Mouse (Mus musculus): Measurements from ENCODE around the gene Selenbp1. TPM values are rescaled to one million over a fixed set of nuclear protein-coding genes. Genes with fewer than 3 reads are reported as not detected.
A peak's percentile ranks its signal among the peaks of the same experiment; 100 is the strongest.
"Not testable (repeated sequence)": the region's sequence is repeated elsewhere in the genome, so short reads cannot be mapped to it uniquely, and the experiment has no call there.

The Selenbp1 gene
- total RNA-seq, 2 experiments from 2014 or later = 4.8 to 5.2 TPM

DNA sequence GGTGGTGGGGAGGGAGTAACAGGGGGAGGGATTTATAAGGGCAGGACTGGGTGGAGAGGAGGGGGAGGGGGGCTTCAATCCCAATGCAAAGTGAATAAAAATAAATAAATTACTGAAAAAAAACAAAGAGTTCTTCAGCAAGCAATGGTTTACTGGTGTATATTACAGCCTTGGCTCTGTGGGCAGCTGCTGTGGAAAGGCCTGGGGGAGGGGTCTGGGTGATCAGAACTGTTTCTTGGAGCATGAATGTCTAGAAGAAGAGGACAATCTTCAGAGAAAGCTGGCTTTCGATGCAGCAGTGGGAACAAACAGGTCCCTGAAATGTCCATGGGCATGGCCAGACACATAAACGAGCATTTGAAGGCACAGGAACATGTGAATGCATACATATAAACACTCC lies 577 bp upstream of the Selenbp1 start:
- DNase-seq (ENCODE audit: low spot score in 2 of 2) = not testable (repeated sequence)

DNA sequence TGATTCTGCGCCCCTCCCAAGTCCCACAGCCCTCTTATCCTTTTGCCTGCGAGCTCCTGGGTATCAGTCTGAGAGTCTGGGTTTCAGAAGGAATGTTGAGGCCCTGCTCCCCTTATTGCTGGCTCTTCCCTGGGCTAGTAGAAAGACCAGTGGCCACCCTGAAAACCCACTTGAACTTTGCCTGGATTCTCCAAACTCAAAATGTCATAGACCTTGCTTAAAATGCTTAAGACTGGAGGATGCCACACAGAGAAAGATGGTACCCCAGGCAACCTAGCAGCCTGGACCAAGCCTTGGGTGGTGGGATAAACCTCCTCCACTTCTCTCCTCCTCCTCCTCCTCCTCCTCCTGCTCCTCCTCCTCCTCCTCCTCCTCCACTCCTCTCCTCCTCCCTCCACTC lies 748 bp downstream of the Selenbp1 start:
- not testable (repeated sequence) for DNase-seq (ENCODE audit: low spot score in 2 of 2)

DNA sequence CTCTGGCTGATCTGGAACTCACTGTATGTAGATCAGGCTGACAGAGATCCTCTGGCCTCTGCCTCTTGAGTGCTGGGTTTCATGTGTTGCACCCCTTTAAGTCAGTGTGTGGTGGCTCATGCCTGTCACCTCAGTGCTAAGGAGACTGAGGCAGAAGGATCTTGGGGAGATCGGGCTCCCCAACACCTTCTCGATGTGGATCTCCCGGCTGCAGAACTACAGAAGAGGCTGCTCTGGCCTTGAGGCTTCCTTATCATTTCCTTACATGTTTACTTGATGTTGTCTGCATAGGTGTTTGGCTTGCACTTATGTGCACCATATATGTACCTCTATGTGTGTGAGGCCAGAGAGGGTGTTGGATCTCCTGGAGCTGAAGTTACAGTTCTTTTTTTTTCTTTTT lies 1.7 kb downstream of the Selenbp1 start:
- not testable (repeated sequence) for DNase-seq (ENCODE audit: low spot score in 2 of 2)

DNA sequence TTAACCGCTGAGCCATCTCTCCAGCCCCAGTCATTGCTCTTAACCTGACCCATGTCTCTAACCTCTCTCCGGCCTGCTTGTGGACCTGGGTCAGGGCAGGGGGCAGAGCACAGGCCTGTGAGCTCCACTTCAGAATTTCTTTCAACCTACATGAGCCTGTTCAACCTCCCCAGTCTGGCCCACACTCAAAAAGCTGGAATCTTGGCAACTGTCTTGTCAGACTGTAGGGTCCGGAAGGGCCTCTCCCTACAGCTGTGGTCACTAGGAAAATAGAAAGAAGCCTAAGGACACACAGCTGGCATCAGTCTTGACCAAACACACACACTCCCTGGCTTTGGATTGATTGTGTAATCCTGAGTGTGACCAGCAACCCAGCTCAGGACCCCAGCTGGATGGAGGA lies 2.5 kb downstream of the Selenbp1 start:
- DNase-seq (ENCODE audit: low spot score in 2 of 2) = not testable (repeated sequence)

DNA sequence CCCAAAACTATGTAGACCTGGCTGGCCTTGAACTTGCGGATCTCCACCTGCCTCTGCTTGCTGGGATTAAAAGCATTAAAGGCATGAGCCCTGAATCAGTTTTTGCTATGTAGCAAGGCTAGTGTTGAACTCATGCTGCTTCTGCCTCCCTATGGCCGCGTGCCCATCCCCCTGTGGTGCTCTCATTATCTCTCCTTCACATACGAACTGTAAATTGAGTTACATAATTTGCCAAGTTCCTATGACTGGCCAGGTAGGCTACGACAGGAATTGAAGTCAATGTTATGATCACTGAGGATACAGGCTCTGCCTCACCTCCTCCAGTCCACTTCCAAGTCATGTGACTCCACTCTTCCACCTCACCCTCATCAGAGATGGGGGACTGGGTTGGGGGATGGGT lies 3.3 kb downstream of the Selenbp1 start:
- DNase-seq (ENCODE audit: low spot score in 2 of 2) = not testable (repeated sequence)

DNA sequence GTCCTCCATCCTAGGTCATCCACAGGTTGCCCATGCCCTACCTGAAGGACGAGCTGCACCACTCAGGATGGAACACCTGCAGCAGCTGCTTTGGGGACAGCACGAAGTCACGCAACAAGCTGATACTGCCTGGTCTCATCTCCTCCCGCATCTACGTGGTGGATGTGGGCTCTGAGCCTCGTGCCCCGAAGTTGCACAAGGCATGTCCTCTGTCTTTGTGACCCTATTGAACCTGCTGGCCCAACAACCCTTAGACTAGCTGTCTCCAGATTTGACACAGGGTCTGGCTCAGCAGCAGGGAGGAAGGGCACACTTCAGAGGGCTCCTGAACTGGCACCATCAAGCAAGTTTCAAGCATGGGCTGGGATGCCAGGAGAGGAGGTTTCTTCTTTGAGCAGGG lies 4.3 kb downstream of the Selenbp1 start:
- DNase-seq (ENCODE audit: low spot score in 2 of 2) = not testable (repeated sequence)

DNA sequence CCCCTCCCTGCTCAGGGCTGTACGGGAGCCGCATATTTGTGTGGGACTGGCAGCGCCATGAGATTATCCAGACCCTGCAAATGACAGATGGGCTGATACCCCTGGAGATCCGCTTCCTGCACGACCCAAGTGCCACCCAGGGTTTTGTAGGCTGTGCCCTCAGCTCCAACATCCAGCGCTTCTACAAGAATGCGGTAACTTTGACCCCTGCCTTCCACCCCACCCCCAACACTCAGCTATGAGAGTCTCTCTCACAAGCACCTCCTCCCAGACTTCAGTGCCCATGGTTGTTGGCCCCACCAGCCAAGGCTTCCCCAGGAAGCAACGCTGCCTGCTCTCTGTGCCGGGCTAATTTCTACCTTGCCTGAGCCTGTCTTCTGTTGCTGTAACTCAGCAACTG lies 7.2 kb downstream of the Selenbp1 start:
- not testable (repeated sequence) for DNase-seq (ENCODE audit: low spot score in 2 of 2)

DNA sequence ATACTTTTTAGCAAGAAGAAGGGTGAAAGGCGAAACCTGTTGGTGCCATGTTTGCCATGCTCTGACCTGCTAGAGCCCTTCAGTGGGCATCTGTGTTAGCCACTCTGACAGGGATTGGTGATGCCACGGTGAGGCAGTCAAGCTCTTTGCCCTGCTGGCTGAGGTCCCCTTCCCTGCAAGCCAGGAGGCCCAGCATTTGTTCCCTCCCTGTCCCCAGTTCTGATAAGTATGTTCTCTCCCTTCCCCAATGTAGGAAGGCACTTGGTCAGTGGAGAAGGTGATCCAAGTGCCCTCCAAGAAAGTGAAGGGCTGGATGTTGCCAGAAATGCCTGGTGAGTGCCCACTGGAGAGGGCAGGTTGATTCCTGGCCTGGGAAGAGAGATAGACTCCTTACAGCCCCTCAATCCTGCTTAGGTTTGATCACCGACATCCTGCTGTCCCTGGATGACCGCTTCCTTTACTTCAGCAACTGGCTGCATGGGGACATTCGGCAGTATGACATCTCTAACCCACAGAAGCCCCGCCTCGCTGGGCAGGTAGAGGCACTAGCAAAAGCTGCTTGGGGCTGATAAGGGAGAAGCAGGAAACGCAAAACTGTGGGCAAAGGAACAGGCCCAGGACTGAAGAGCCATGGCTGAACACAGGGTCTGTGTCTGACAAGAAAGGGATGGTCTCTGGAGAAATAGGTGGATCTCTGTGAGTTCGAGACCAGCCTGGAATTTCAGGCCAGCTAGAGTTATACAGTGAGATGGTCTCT lies 9.5 kb downstream of the Selenbp1 start:
- DNase-seq (ENCODE audit: low spot score in 2 of 2) = not testable (repeated sequence)

DNA sequence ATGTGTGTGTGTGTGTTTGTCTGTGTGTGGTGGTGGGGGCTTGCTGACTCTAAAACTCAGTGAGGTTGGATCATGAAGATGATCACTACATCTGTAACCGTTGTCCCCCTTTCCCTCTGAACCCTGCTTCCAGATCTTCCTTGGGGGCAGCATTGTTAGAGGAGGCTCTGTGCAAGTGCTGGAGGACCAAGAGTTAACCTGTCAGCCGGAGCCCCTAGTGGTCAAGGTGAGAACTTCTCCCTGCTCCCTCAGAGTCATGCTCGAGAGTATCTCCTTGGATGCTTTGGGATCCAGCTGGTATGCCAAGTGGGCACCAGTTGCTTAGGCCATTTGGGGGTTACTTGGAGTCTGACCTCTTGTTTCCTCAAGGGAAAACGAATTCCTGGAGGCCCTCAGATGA lies 10.8 kb downstream of the Selenbp1 start:
- not testable (repeated sequence) for DNase-seq (ENCODE audit: low spot score in 2 of 2)

DNA sequence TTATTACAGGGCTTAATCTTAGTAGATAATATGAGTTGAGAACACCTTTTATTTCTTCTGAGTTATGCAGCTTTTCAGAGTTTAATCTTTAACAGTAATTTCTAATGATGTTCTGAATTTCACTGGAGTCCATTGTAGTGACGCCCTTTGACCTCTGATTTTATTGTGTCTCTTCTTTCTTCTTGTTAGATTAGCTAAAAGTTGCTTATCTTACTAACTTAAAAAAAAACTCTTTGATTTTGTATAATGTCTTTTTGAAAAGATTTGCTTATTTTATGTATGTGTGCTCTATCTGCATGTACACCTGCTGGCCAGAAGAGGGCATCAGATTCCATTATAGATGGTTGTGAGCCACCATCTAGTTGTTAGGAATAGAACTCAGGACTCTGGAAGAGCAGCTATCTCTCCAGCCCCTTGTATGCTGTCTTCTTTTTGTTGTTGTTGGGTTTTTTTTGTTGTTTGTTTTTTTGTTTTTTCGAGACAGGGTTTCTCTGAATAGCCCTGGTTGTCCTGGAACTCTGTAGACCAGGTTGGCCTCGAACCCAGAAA lies 15.3 kb downstream of the Selenbp1 start:
- no peak for DNase-seq (ENCODE audit: low spot score in 2 of 2)

DNA sequence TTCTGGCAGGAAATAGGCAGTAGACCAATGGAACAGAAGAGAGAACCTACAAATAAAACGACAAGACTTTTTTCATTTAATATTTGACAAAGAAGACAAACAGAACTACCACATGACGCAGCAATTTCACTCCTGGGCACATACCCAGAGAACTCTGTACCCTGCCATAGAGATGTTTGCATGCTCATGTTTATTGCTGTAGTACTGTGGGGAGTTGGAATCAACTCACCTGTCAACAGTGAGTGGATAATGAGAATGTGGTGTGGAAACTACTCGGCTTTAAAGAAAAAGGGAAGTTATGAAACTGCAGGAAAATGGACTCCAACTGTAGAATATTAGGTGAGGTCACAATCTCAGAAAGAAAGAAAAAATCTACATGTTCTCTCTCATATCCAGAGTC lies 16.8 kb downstream of the Selenbp1 start:
- DNase-seq (ENCODE audit: low spot score in 2 of 2) = no peak

DNA sequence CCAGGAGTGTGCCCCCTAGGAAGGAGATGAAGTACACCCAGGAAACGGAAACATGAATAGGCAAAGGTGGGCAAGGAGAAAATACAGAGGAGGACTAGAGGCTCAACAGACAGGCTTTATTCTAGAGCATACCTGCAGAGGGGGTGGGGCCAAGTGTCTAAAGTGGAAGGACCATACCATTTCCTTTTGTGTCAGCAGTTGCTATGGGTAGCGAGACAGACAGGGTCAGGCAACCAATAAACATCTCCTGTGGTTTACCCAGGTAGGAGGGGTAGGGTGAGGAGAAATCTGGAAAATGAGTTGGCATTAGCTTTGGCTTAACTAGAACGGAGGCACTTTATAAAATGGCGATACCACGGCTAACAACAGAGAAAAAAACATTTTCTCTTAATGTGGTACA lies 19.9 kb downstream of the Selenbp1 start:
- DNase-seq (ENCODE audit: low spot score in 2 of 2) = no peak

DNA sequence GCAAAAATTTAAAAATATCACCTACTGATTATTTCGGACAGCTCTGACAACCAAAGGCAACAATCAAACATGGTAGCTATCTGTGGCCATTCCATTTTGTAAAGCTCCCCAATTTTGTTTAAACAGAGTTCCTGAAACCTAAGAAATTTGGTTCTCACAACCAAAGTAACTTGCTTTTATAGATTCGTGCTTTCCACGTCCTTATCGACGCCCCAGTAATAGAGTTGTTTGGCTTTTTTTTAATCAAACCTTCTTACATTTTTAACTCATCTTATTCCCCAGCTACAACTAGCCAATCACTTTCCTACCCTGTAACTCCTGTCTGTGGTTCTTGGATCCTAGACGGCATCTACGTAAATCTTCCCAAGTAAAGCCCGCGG lies 20.5 kb downstream of the Selenbp1 start:
- no peak for DNase-seq (ENCODE audit: low spot score in 2 of 2)

DNA sequence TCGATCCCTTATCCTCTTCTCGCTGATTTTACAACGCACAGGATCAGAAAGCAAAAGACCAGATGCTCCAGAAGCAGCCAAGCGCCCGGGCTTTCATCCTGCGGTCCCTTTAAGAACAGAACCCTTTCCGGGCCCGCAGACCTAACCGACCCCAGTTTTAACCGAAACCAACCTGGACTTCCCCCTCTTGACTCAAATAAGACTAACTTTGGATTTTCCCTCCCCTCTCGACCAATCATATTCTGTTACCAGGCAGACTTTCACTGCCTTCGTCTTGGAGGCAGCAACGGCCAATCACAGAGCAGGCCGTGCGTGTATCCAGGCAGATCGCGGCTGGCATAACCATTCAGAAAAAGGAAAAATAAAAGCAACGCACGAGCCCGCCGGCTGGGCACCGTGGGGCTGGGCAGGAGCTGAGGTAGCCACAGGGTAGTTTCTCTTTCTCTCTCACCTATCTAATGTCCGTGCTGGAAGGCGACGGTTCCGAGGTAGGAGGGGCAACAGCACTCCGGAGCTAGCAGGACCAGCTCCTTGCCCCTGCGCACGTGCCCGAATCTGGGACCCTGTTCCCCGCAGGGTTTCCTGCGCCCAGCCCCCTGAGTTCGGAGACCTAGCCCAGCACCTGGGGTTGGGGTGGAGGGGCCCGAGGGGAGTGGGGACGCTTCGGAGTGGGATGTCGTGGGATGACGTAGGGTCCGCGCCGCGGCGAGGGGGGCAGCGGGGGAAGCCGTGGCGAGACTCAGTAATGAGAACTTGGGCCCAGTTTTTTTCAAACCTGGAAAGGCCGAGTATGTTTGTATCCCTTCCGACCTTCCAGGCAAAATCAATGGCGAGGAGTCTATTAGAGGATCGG lies 21.1 kb downstream of the Selenbp1 start, which contains the start of gene Rfx5:
Gene Rfx5 (plus strand): TSS at position 312 of the 853 bp plus-strand sequence.
- DNase-seq (ENCODE audit: low spot score in 2 of 2) = peak; percentile 87 to 89

DNA sequence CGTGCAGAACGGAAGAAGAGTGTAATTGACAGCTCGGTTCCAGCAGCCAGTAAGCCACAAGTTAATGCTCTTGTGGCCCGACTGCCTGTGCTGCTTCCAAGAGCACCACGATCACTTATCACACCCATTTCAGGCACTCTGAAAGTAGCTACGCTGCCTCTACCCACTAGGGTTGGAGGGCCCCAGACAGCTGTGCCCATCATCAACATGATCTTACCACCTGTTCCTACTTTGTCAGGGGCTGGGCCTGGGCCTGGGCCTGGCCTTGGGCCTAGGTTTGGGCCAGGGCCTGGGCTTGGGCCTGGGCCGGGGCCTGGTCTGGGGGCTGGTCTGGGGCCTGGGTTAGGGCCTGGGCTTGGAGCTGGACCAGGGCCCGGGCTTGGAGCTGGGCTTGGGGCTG lies 25.4 kb downstream of the Selenbp1 start:
- no peak for DNase-seq (ENCODE audit: low spot score in 2 of 2)

DNA sequence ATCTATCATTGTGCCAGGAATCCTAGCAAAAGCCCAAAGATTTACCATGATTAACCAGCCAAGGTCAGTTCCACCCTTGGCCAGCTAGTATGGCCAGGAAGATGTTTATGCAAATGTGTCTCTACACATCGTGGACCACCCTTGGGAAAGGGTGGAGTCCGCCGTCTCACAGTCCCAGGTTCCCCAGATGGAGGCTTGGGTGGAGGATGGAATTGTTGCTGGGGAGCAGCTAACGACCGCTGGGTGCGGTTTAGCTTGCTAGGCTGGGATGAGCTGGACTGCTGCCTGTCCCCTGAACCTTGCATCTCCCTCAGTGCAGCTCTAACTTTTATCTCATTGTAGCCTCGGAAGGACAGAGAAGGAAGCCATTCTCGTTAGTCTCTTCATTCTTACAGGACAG lies 27.0 kb downstream of the Selenbp1 start:
- DNase-seq (ENCODE audit: low spot score in 2 of 2) = no peak

DNA sequence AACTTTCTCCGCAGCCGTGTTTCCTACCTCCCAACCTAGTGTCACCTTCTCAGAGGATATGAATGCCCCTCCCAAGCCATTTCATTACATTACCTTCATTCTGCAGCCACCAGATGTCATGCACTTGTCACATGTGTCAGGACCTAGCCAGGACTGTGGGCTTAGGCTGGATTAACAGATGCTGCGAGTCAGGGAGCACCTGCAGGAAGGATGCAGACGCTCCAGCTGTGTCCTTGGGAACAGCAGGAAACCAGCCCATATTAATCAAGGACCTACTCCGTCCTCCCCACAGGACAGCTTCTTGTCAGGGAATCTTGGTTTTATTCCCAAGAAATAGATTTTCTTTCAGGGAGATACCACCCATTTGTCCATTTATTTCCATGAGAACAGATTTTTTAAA lies 27.5 kb downstream of the Selenbp1 start:
- no peak for DNase-seq (ENCODE audit: low spot score in 2 of 2)

DNA sequence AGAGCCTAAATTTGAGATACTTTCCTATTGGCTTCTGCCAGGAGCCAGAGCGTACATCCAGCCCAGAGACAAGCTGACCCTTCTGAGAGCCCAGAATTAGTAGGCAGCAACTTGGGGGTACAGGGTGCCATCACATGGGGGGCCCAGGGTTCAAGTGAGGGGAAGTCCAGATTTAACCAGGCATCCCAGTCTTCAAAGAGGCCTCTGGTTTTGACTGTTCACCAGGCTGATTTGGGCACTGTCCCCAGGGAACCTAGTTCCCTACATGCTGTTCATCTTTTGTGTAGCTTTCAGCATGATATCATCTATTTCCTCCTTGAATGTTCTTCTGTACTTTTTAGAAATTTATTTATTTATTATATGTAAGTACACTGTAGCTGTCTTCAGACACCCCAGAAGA lies 32.1 kb downstream of the Selenbp1 start:
- DNase-seq (ENCODE audit: low spot score in 2 of 2) = no peak

DNA sequence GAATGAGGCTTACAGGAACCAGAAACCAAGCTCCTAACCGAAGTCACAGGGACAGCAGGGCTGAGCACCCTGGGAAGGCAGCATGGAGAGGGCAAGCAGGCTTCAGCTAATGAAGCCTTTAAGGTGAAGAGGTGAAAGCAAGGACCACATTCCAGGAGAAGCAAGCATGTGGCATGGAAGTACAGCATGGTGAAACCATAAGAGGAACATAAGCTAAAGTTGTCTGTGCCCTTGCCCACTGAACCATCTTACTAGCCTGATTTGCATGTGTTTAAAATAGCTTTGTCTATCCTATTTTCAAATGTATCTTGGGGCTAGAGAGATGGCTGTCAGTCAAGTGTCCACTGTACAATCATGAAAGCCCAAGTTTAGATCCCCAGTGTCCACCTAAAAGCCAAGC lies 33.0 kb downstream of the Selenbp1 start:
- no peak for DNase-seq (ENCODE audit: low spot score in 2 of 2)

DNA sequence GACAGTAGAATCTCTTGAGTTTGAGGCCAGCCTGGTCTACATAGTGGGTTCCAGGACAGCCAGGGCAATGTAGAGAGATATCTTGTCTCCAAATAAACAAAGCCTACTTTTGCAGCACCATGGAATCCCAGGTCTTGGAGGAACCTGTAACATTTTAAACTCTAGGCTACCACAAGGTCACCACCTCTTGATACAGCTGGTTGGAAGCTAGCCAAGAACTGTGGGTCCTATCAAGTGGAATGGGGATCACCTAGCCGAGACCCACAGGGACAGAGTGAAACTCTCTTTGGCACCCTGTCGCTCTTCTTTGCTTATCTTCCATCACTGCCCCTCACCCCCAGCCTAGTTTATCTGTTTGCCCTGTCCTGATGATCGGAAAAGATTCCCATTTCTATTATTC lies 39.7 kb downstream of the Selenbp1 start:
- no peak for DNase-seq (ENCODE audit: low spot score in 2 of 2)

DNA sequence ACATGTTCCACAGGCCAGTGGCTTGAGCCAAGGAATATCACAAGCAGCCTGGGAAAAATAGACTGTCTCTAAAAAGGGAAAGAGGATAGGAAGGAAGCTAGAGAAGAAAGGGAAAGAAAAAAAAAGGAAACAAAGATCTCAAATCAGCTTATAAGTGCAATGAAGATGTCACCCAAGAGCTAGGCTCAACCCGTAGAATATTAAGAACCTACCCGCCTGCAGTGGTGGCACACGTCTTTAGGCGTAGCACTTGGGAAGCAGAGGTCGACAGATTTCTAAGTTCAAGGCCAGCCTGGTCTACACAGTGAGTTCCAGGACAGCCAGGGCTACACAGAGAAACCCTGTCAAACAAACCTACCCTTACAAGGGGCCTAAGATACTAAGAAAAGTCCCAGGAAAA lies 40.8 kb downstream of the Selenbp1 start:
- no peak for DNase-seq (ENCODE audit: low spot score in 2 of 2)

DNA sequence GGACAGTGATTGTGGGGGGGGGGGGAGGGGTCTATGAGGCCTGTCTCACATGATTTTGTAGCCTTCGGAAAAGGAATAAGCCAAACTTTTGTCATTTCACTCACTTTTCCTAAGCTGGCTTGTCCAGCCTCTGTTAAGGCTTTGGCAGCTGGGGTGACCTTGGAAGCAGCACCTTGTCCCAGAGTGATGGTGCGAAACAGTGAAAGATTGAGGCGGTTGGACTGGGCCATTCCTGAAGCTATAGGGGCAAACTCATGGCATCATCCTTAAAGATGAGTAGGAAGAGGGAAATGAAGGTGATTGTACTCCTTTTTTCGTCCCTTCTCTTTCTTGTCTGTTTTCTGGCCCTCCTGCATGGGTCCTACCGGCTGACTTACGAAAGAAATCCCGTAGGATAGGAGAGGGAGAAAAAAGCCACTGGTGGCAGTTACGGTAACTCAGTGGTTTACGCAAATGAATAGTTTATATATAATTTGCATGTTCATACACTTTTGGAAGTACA lies 41.2 kb downstream of the Selenbp1 start:
- no peak for DNase-seq (ENCODE audit: low spot score in 2 of 2)
